Mouse (Mus musculus): ENCODE data around the gene Tmx2. TPM values are rescaled to one million over a fixed set of nuclear protein-coding genes. Genes with fewer than 3 reads are reported as not detected.

The Tmx2 gene
- polyA plus RNA-seq, 1 experiment from 2014 or later = 189 TPM

GRCm38 (mm10) chr2:84632999-84633398, 45.9 kb downstream of the Tmx2 start:
- H3K27ac ChIP-seq = peak overlapping the region; percentile 78
- peak; percentile 53 for DNase-seq (ENCODE audit: low spot score)
- 0% methylated on average over 3 of the region's 3 CpGs for WGBS
- H3K9me3 ChIP-seq (replicated peaks; ENCODE audit: low read length) = no peaks in the 10 kb centered on the region
- 0 out of 2 replicates have a peak, but pooled peaks cover 3% of the 10 kb centered on the region for H3K36me3 ChIP-seq (ENCODE audit: insufficient read depth, low read length)
- no peak overlapping the region for H3K9ac ChIP-seq (ENCODE audit: low read depth, low read length)
- ATAC-seq (replicated peaks; ENCODE audit: low FRiP score, low read depth) = no peak
- peak overlapping the region; percentile 41 for H3K4me2 ChIP-seq (ENCODE audit: low read length)
- no peak for TF ChIP-seq CTCF (IDR thresholded peaks at IDR 0.05; ENCODE audit: low read depth)
- 0 out of 2 replicates have a peak overlapping the region, but pooled peaks have one; percentile 4 for H3K4me3 ChIP-seq (replicated peaks; ENCODE audit: low read depth, low read length)
- H3K27me3 ChIP-seq (ENCODE audit: insufficient read depth, low read length) = no peaks in the 10 kb centered on the region
- H3K4me1 ChIP-seq (replicated peaks; ENCODE audit: insufficient read depth, low read length) = peaks cover 56% of the 10 kb centered on the region

- DNase-seq (ENCODE audit: low spot score) (no peak), ATAC-seq (replicated peaks; ENCODE audit: low FRiP score, low read depth) (no peak)
- Histone ChIP-seq H3K36me3 (ENCODE audit: insufficient read depth, low read length) (0 out of 2 replicates have a peak, but pooled peaks cover 3% of the 10 kb centered on the region), H3K9me3 (replicated peaks; ENCODE audit: low read length) (no peaks in the 10 kb centered on the region), H3K4me3 (replicated peaks; ENCODE audit: low read depth, low read length) (no peak overlapping the region), H3K9ac (ENCODE audit: low read depth, low read length) (no peak overlapping the region), H3K27ac (peak overlapping the region; percentile 50; the same call in 1 of the 2 replicates), H3K27me3 (ENCODE audit: insufficient read depth, low read length) (no peaks in the 10 kb centered on the region), H3K4me1 (replicated peaks; ENCODE audit: insufficient read depth, low read length) (peaks cover 53% of the 10 kb centered on the region), H3K4me2 (ENCODE audit: low read length) (no peak overlapping the region)
- 87% methylated on average over 1 of the region's 1 CpGs for WGBS
- TF ChIP-seq CTCF (IDR thresholded peaks at IDR 0.05; ENCODE audit: low read depth) = no peak
Measured at GRCm38 (mm10) chr2:84632001-84632400, 46.9 kb downstream of the Tmx2 start.

- H3K27me3 ChIP-seq (ENCODE audit: insufficient read depth, low read length) = no peaks in the 10 kb centered on the region
- ATAC-seq (replicated peaks; ENCODE audit: low FRiP score, low read depth) = peak; percentile 58
- peak overlapping the region; percentile 14; the same call in 1 of the 2 replicates for H3K27ac ChIP-seq
- peaks cover 28% of the 10 kb centered on the region for H3K4me1 ChIP-seq (replicated peaks; ENCODE audit: insufficient read depth, low read length)
- no peak overlapping the region for H3K4me3 ChIP-seq (replicated peaks; ENCODE audit: low read depth, low read length)
- H3K4me2 ChIP-seq (ENCODE audit: low read length) = no peak overlapping the region
- peak; percentile 28 for DNase-seq (ENCODE audit: low spot score)
- WGBS = 27% methylated on average over 3 of the region's 3 CpGs
- no peak overlapping the region for H3K9ac ChIP-seq (ENCODE audit: low read depth, low read length)
- peaks cover 7% of the 10 kb centered on the region; the same call in 1 of the 2 replicates for H3K36me3 ChIP-seq (ENCODE audit: insufficient read depth, low read length)
- TF ChIP-seq CTCF (IDR thresholded peaks at IDR 0.05; ENCODE audit: low read depth) = no peak
- H3K9me3 ChIP-seq (replicated peaks; ENCODE audit: low read length) = no peaks in the 10 kb centered on the region
Measured at GRCm38 (mm10) chr2:84627036-84627435, 51.9 kb downstream of the Tmx2 start.

GRCm38 (mm10) chr2:84626366-84626975, 52.5 kb downstream of the Tmx2 start:
- peaks cover 22% of the 10 kb centered on the region for H3K4me1 ChIP-seq (replicated peaks; ENCODE audit: insufficient read depth, low read length)
- 50% methylated on average over 7 of the region's 7 CpGs for WGBS
- peak overlapping the region; percentile 36; the same call in 1 of the 2 replicates for H3K27ac ChIP-seq
- ATAC-seq (replicated peaks; ENCODE audit: low FRiP score, low read depth) (peak; percentile 53; the same call in 1 of the 2 replicates), DNase-seq (ENCODE audit: low spot score) (peak; percentile 33)
- no peak overlapping the region for H3K4me2 ChIP-seq (ENCODE audit: low read length)
- H3K9ac ChIP-seq (ENCODE audit: low read depth, low read length) = no peak overlapping the region
- H3K27me3 ChIP-seq (ENCODE audit: insufficient read depth, low read length) = no peaks in the 10 kb centered on the region
- peaks cover 7% of the 10 kb centered on the region; the same call in 1 of the 2 replicates for H3K36me3 ChIP-seq (ENCODE audit: insufficient read depth, low read length)
- H3K4me3 ChIP-seq (replicated peaks; ENCODE audit: low read depth, low read length) = no peak overlapping the region
- TF ChIP-seq CTCF (IDR thresholded peaks at IDR 0.05; ENCODE audit: low read depth) = no peak
- no peaks in the 10 kb centered on the region for H3K9me3 ChIP-seq (replicated peaks; ENCODE audit: low read length)

GRCm38 (mm10) chr2:84624201-84624600, 54.7 kb downstream of the Tmx2 start:
- H3K9me3 ChIP-seq (replicated peaks; ENCODE audit: low read length) = no peaks in the 10 kb centered on the region
- H3K27ac ChIP-seq = no peak overlapping the region
- no peak overlapping the region for H3K9ac ChIP-seq (ENCODE audit: low read depth, low read length)
- H3K4me1 ChIP-seq (replicated peaks; ENCODE audit: insufficient read depth, low read length) = peaks cover 22% of the 10 kb centered on the region
- H3K27me3 ChIP-seq (ENCODE audit: insufficient read depth, low read length) = no peaks in the 10 kb centered on the region
- no peak for DNase-seq (ENCODE audit: low spot score)
- 94% methylated on average over 17 of the region's 17 CpGs for WGBS
- ATAC-seq (replicated peaks; ENCODE audit: low FRiP score, low read depth) = no peak
- no peak overlapping the region for H3K4me2 ChIP-seq (ENCODE audit: low read length)
- no peak for TF ChIP-seq CTCF (IDR thresholded peaks at IDR 0.05; ENCODE audit: low read depth)
- peaks cover 23% of the 10 kb centered on the region for H3K36me3 ChIP-seq (ENCODE audit: insufficient read depth, low read length)
- H3K4me3 ChIP-seq (replicated peaks; ENCODE audit: low read depth, low read length) = no peak overlapping the region

GRCm38 (mm10) chr2:84623428-84624119, 55.4 kb downstream of the Tmx2 start:
- peaks cover 25% of the 10 kb centered on the region for H3K4me1 ChIP-seq (replicated peaks; ENCODE audit: insufficient read depth, low read length)
- H3K9ac ChIP-seq (ENCODE audit: low read depth, low read length) = no peak overlapping the region
- H3K4me3 ChIP-seq (replicated peaks; ENCODE audit: low read depth, low read length) = no peak overlapping the region
- no peak for ATAC-seq (replicated peaks; ENCODE audit: low FRiP score, low read depth)
- WGBS = 89% methylated on average over 3 of the region's 3 CpGs
- no peak overlapping the region for H3K4me2 ChIP-seq (ENCODE audit: low read length)
- no peak for TF ChIP-seq CTCF (IDR thresholded peaks at IDR 0.05; ENCODE audit: low read depth)
- DNase-seq (ENCODE audit: low spot score) = no peak
- H3K27me3 ChIP-seq (ENCODE audit: insufficient read depth, low read length) = no peaks in the 10 kb centered on the region
- no peaks in the 10 kb centered on the region for H3K9me3 ChIP-seq (replicated peaks; ENCODE audit: low read length)
- peak overlapping the region; percentile 38; the same call in 1 of the 2 replicates for H3K27ac ChIP-seq
- H3K36me3 ChIP-seq (ENCODE audit: insufficient read depth, low read length) = peaks cover 21% of the 10 kb centered on the region
